Mouse (Mus musculus) skeletal muscle tissue, adult 2 months (tissue): Measurements from ENCODE around the gene Zmynd8.

ENCODE experiments used
- DNase-seq: peaks from one replicate; pipeline ENCODE4 v3.0.0-alpha.2; 2012; ENCODE audit warnings: low read depth, low spot score

Zmynd8 gene

GRCm38 (mm10) chr2:165751068-165751467, 147.7 kb downstream of the Zmynd8 start:
- DNase-seq: no peak

DNA sequence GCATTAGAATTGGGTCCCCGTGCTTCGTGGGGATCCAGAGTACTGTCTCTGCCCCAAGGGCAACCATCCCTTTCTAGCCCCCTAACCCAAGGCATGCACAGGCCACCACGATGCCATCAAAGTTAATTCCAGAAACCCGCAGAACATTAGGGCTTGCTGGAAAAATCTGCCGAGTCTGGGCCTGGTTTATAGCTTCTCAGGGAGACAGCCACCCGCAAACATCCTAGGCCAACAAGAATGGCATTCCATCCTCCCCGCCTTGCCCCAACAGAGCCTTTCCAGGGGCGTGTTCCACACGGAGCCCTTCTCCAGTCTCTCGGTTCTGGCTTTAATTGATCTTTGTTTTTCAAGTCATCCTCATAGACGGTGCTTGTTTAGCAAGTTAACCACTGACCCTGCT, 150.4 kb downstream of the Zmynd8 start:
- no peak for DNase-seq

- no peak for DNase-seq
Measured at GRCm38 (mm10) chr2:165747975-165748374, 150.8 kb downstream of the Zmynd8 start.

GRCm38 (mm10) chr2:165745306-165746098, 153.3 kb downstream of the Zmynd8 start:
- no peak for DNase-seq

GRCm38 (mm10) chr2:165742210-165742786, 156.5 kb downstream of the Zmynd8 start:
- no peak for DNase-seq

GRCm38 (mm10) chr2:165741526-165742050, 157.2 kb downstream of the Zmynd8 start:
- DNase-seq: no peak

DNA sequence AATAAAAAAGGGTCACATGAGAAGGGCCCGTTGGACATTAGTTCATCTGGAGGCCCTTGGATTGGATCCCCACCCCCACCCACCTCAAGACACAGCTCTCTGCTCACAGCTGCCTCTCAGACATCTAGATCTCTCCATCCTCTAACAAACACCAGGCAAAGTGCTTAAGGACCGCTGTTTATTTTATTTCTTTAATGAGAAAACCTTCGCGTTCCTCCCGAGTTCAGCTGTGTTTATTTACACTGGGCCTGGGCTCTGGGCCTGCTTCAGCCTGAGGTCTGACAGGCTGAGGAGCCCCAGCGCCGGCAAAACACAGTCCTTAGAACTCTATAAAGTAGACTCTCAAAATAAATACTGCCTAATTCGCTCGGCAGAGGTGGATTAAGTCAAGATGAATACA, 157.8 kb downstream of the Zmynd8 start:
- DNase-seq: peak; percentile 21

DNA sequence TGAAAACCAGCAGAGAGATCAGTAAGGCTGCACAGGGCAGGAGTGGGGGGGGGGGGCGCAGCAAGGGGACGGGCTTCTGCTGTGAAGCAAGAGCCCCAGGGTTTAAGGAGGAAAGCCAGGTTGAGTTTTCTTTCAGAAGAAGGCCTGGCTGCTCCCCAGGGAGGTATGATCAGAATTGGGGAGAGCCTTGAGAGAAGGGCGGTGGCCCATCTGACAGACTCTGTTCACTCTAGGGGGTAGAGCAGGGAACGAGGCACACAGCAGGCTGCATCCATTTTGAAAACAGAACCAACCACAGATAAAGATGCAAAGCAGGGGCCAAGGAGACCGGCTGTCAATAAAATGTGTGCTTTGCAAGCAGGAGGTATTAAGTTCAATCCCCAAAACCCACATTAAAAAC, 158.4 kb downstream of the Zmynd8 start:
- DNase-seq: no peak

- DNase-seq: no peak
Measured at GRCm38 (mm10) chr2:165736297-165736696, 162.5 kb downstream of the Zmynd8 start.
